Mouse (Mus musculus): Measurements from ENCODE around the gene Rtkn. TPM values are rescaled to one million over a fixed set of nuclear protein-coding genes. Genes with fewer than 3 reads are reported as not detected.

The Rtkn gene
- polyA plus RNA-seq, 2 experiments = 5.5 to 11.1 TPM

GRCm38 (mm10) chr6:83162701-83163100 is 27.4 kb downstream of the Rtkn start:
- Histone ChIP-seq H3K4me2 (ENCODE audit: low read depth) (peak overlapping the region; percentile 52), H3K36me3 (replicated peaks; ENCODE audit: control insufficient read depth, insufficient read depth, low read depth) (no peaks in the 10 kb centered on the region), H3K9me3 (ENCODE audit: control insufficient read depth, low read length) (no peaks in the 10 kb centered on the region), H3K4me3 (ENCODE audit: insufficient read depth in 1 of 2, low read depth in 2 of 2, low read length in 2 of 2) (peak overlapping the region; percentile 9 to 35; a peak in 2 of 4 replicates), H3K4me1 (replicated peaks; ENCODE audit: control insufficient read depth in 2 of 2, insufficient read depth in 2 of 2, low read length in 1 of 2) (peaks cover 8 to 12% of the 10 kb centered on the region in 2 experiments), H3K27ac (no peak overlapping the region), H3K9ac (replicated peaks) (no peak overlapping the region), H3K27me3 (ENCODE audit: control insufficient read depth, insufficient read depth, low read length) (peaks cover 37% of the 10 kb centered on the region)
- under 1% methylated on average over 8 of the region's 8 CpGs for WGBS (ENCODE audit: insufficient replicate concordance)
- no peak for ATAC-seq (ENCODE audit: insufficient read depth)
- TF ChIP-seq CTCF (IDR thresholded peaks at IDR 0.05; ENCODE audit: low read depth) (peak; percentile 84), EP300 (IDR thresholded peaks at IDR 0.05; ENCODE audit: low read depth) (no peak)
- peak; percentile 44 to 57 (median 45) for DNase-seq (ENCODE audit: low read depth in 3 of 3, low spot score in 3 of 3)

GRCm38 (mm10) chr6:83165026-83165606 is 29.9 kb downstream of the Rtkn start:
- ATAC-seq (ENCODE audit: insufficient read depth) = peak; percentile 10; the same call in 1 of the 2 replicates
- Histone ChIP-seq H3K4me1 (replicated peaks; ENCODE audit: control insufficient read depth in 2 of 2, insufficient read depth in 2 of 2, low read length in 1 of 2) (peaks cover 8 to 12% of the 10 kb centered on the region in 2 experiments), H3K4me2 (ENCODE audit: low read depth) (peak overlapping the region; percentile 91), H3K4me3 (ENCODE audit: insufficient read depth in 1 of 2, low read depth in 2 of 2, low read length in 2 of 2) (peak overlapping the region; percentile 62 to 89), H3K27ac (peak overlapping the region; percentile 54), H3K9ac (replicated peaks) (peak overlapping the region; percentile 93), H3K9me3 (ENCODE audit: control insufficient read depth, low read length) (no peaks in the 10 kb centered on the region), H3K36me3 (replicated peaks; ENCODE audit: control insufficient read depth, insufficient read depth, low read depth) (no peaks in the 10 kb centered on the region), H3K27me3 (ENCODE audit: control insufficient read depth, insufficient read depth, low read length) (peaks cover 34% of the 10 kb centered on the region)
- WGBS (ENCODE audit: insufficient replicate concordance) = 4% methylated on average over 6 of the region's 6 CpGs
- DNase-seq (ENCODE audit: low read depth in 3 of 3, low spot score in 3 of 3) = no peak
- TF ChIP-seq EP300 (IDR thresholded peaks at IDR 0.05; ENCODE audit: low read depth) (no peak), CTCF (IDR thresholded peaks at IDR 0.05; ENCODE audit: low read depth) (no peak)

DNA sequence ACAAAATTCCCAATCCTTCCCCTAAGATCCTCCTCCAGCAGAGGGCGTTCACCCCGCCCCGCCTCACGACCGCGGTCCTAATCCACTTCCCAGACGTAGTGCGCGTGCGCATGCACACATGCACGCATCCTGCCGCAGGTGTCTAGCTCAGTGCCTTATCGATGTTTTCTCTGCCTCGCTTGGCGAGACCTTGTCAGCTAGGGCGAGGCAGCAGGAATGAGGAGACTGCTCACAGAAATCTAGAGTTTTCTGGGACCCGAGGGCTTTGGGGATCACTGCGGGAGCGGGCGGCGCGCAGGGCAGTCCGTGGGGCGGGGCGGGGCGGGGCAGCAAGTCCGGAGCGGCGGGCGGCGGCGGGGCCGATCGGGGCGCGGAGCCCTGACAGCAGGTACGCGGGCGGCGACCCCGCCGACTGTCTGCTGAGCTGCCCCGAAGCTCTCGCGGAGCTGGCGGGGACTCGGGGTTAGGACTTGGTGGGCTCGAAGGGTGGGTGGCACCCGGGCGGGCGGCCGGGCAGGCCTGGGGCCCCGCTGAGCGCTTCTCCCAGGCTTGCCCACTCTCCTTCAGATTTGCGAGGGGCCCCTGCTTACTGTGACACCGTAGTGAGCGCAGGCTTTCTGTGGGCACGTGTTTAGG is 30.5 kb downstream of the Rtkn start, which contains the start of gene Dctn1:
Dctn1 (plus strand) TSS at position 314 of the 636 bp plus-strand sequence.
- Histone ChIP-seq H3K9ac (replicated peaks) (peak within 1 kb of the TSS; percentile 93), H3K27ac (peak within 1 kb of the TSS; percentile 54), H3K27me3 (ENCODE audit: control insufficient read depth, insufficient read depth, low read length) (peaks cover 28% of the 10 kb centered on the region), H3K36me3 (replicated peaks; ENCODE audit: control insufficient read depth, insufficient read depth, low read depth) (no peaks in the 10 kb centered on the region), H3K9me3 (ENCODE audit: control insufficient read depth, low read length) (no peaks in the 10 kb centered on the region), H3K4me3 (ENCODE audit: insufficient read depth in 1 of 2, low read depth in 2 of 2, low read length in 2 of 2) (peak within 1 kb of the TSS; percentile 89 to 94), H3K4me2 (ENCODE audit: low read depth) (peak within 1 kb of the TSS; percentile 91), H3K4me1 (replicated peaks; ENCODE audit: control insufficient read depth in 2 of 2, insufficient read depth in 2 of 2, low read length in 1 of 2) (peaks cover 8 to 12% of the 10 kb centered on the region in 2 experiments)
- peak; percentile 97 for TF ChIP-seq CTCF (IDR thresholded peaks at IDR 0.05; ENCODE audit: low read depth)
- TF ChIP-seq EP300 (IDR thresholded peaks at IDR 0.05; ENCODE audit: low read depth) = peak; percentile 64
- WGBS (ENCODE audit: insufficient replicate concordance) = under 1% methylated on average over 58 of the region's 58 CpGs
- ATAC-seq (ENCODE audit: insufficient read depth) (peak; percentile 90), DNase-seq (ENCODE audit: low read depth in 3 of 3, low spot score in 3 of 3) (peak; percentile 86 to 89 (median 87))

DNA sequence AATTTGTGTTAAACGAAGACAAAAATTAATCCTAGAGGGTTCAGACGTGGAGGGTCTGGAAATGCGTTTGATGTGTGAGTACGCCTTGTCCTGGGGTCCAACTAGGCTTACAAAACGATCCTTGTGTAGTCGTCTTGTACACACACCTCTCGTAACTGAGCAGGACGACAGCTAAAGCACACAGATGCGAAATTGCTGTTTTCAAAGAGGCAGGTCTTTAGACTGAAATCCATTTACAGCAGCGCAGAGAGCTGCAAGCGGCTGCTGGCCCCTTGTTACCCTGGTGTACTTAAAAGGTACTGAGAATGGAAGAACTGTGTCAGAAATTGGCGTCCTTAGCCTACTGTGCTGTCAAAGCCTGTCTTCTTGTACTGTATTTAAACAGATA is 31.0 kb downstream of the Rtkn start:
- no peak for TF ChIP-seq EP300 (IDR thresholded peaks at IDR 0.05; ENCODE audit: low read depth)
- peak; percentile 34 for TF ChIP-seq CTCF (IDR thresholded peaks at IDR 0.05; ENCODE audit: low read depth)
- Histone ChIP-seq H3K4me2 (ENCODE audit: low read depth) (peak overlapping the region; percentile 91), H3K27me3 (ENCODE audit: control insufficient read depth, insufficient read depth, low read length) (peaks cover 22% of the 10 kb centered on the region), H3K9me3 (ENCODE audit: control insufficient read depth, low read length) (no peaks in the 10 kb centered on the region), H3K4me1 (replicated peaks; ENCODE audit: control insufficient read depth in 2 of 2, insufficient read depth in 2 of 2, low read length in 1 of 2) (peaks cover 8 to 12% of the 10 kb centered on the region in 2 experiments), H3K9ac (replicated peaks) (peak overlapping the region; percentile 93), H3K27ac (peak overlapping the region; percentile 11), H3K4me3 (ENCODE audit: insufficient read depth in 1 of 2, low read depth in 2 of 2, low read length in 2 of 2) (peak overlapping the region; percentile 89 to 94), H3K36me3 (replicated peaks; ENCODE audit: control insufficient read depth, insufficient read depth, low read depth) (no peaks in the 10 kb centered on the region)
- ATAC-seq (ENCODE audit: insufficient read depth) = peak; percentile 11
- DNase-seq (ENCODE audit: low read depth in 3 of 3, low spot score in 3 of 3) = no peak
- under 1% methylated on average over 12 of the region's 12 CpGs for WGBS (ENCODE audit: insufficient replicate concordance)

DNA sequence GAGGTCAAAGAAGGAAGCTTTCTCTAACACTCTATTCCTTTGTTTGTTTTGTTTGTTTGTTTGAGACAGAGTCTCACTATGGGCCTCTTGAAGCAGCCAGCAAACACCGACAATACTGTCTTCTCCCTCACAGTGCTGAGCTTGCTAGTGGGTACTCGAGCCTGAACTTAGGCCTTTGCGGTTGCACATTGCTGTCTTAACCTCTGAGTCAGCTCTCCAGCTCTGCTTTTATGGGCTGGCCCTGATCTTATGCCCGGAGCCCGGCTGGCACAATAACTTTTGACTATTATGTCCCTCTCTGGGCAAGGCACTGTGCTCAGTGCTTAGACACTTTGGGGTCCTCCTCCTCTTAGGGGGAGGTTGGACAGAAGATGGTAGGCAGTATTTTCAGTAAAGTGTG is 34.6 kb downstream of the Rtkn start:
- Histone ChIP-seq H3K4me3 (ENCODE audit: insufficient read depth in 1 of 2, low read depth in 2 of 2, low read length in 2 of 2) (no peak overlapping the region), H3K9me3 (ENCODE audit: control insufficient read depth, low read length) (no peaks in the 10 kb centered on the region), H3K27me3 (ENCODE audit: control insufficient read depth, insufficient read depth, low read length) (no peaks in the 10 kb centered on the region), H3K36me3 (replicated peaks; ENCODE audit: control insufficient read depth, insufficient read depth, low read depth) (no peaks in the 10 kb centered on the region), H3K27ac (no peak overlapping the region), H3K9ac (replicated peaks) (no peak overlapping the region), H3K4me2 (ENCODE audit: low read depth) (no peak overlapping the region), H3K4me1 (replicated peaks; ENCODE audit: control insufficient read depth in 2 of 2, insufficient read depth in 2 of 2, low read length in 1 of 2) (peaks cover 6 to 9% of the 10 kb centered on the region in 2 experiments)
- no peak for ATAC-seq (ENCODE audit: insufficient read depth)
- WGBS (ENCODE audit: insufficient replicate concordance) = 76% methylated on average over 5 of the region's 5 CpGs
- DNase-seq (ENCODE audit: low read depth in 3 of 3, low spot score in 3 of 3) = no peak
- TF ChIP-seq CTCF (IDR thresholded peaks at IDR 0.05; ENCODE audit: low read depth) = no peak
- TF ChIP-seq EP300 (IDR thresholded peaks at IDR 0.05; ENCODE audit: low read depth) = no peak

Measured in liver, embryonic 14.5 days (tissue).